Mouse (Mus musculus) spleen, embryonic (tissue): Measurements from ENCODE around the gene Eng.

Experiments
- CTCF ChIA-PET: fragments of 350-600 bp; sonication (Branson Sonifier 250); formaldehyde crosslinking; loops from one replicate; lab custom pipeline; 2022; lab: Charles Lee

The Eng gene

GRCm38 (mm10) chr2:32727435-32727834 lies 81.0 kb downstream of the Eng start:
- CTCF ChIA-PET = interaction anchor here (2.2 kb wide), 1 partner anchor 13 kb away, joined by 13 read pairs; no protein-coding TSS in a partner anchor

- CTCF ChIA-PET = no interaction called here
Observed at GRCm38 (mm10) chr2:32728463-32728862, 82.1 kb downstream of the Eng start.

GRCm38 (mm10) chr2:32729547-32729946 lies 83.2 kb downstream of the Eng start:
- CTCF ChIA-PET = no interaction called here

- CTCF ChIA-PET = no interaction called here
Observed at GRCm38 (mm10) chr2:32730854-32731253, 84.5 kb downstream of the Eng start.

GRCm38 (mm10) chr2:32731911-32732310 lies 85.5 kb downstream of the Eng start:
- CTCF ChIA-PET = no interaction called here
